Mouse (Mus musculus): ENCODE results near the gene Fn3krp. TPM values are rescaled to one million over a fixed set of nuclear protein-coding genes. Genes with fewer than 3 reads are reported as not detected.
A peak's percentile ranks its signal among the peaks of the same experiment; 100 is the strongest.

The Fn3krp gene
- total RNA-seq (2018; cell fraction: chromatin; rRNA removed), result 1 to 10 TPM in 19 of 26 experiments, under 1 TPM in 6, not detected in 1; 0.34 to 7.1 (median 3.4) TPM
- total RNA-seq (2018; cell fraction: cytosol; rRNA removed), result 10 to 100 TPM in 1 of 26 experiments, 1 to 10 TPM in 25; 5.2 to 10.4 (median 7.7) TPM
- total RNA-seq (2018; cell fraction: nucleus; rRNA removed), result 10 to 100 TPM in 1 of 26 experiments, 1 to 10 TPM in 25; 1.2 to 10.4 (median 4.2) TPM
- polyA plus RNA-seq (2018), result 6.0 to 8.4 TPM (median 7.5 TPM) in 3 replicates

- no peaks in the 10 kb centered on the region for H3K36me3 ChIP-seq (ENCODE audit: inconsistent target)
- H3K4me3 ChIP-seq (ENCODE audit: inconsistent target), result peak within 1 kb of the TSS; percentile 91
- H3K79me2 ChIP-seq (ENCODE audit: inconsistent target), result no peaks in the 10 kb centered on the region
- H3K27ac ChIP-seq, result 0 out of 2 replicates have a peak within 1 kb of the TSS, but pooled peaks have one; percentile 12
- 5% methylated on average over 28 of the region's 28 CpGs for WGBS (ENCODE audit: missing documents)
Observed at GRCm38 (mm10) chr11:121420830-121421552, at the start of gene Fn3krp. Gene Fn3krp (plus strand): TSS chr11:121421401.

DNA sequence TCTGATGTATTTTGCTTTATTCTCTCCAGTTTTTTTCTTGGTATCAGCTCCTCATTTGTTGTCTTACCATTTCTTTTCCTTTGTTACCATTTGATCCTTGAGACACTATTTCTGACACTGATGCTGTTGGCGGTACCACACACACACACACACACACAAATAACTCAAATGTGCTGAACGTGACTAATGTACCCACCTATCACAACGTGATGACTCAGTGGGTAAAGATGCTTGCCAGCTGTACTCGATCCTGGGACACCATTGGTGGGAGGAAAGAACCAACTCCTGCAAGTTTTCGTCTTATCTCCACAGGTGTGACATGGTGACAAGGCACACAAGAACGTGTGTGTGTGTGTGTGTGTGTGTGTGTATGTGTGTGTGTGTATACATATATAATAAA is 47.9 kb upstream of the Fn3krp start:
- H3K36me3 ChIP-seq (ENCODE audit: inconsistent target), result no peaks in the 10 kb centered on the region
- H3K4me3 ChIP-seq (ENCODE audit: inconsistent target), result no peak overlapping the region
- H3K27ac ChIP-seq, result no peak overlapping the region
- WGBS (ENCODE audit: missing documents), result 78% methylated on average over 6 of the region's 6 CpGs
- H3K79me2 ChIP-seq (ENCODE audit: inconsistent target), result no peaks in the 10 kb centered on the region

DNA sequence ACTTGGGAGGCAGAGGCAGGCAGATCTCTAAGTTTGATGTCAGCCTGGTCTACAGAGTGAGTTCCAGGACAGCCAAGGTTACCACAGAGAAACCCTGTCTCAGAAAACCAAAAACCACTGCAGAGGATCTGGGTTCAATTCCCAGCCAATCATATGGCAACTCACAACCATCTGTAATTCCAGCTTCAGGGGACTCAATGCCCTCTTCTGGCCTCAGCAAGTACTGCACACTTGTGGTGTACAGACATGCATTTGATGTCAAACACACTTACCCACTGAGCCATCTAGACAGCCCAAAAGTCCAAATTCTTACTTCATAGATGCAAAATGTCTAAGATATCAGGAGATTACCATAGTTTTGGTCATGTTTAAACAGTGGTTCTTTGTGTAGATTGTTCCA is 42.6 kb upstream of the Fn3krp start:
- Histone ChIP-seq H3K36me3 (ENCODE audit: inconsistent target) (no peaks in the 10 kb centered on the region), H3K27ac (no peak overlapping the region), H3K79me2 (ENCODE audit: inconsistent target) (no peaks in the 10 kb centered on the region), H3K4me3 (ENCODE audit: inconsistent target) (no peak overlapping the region)

DNA sequence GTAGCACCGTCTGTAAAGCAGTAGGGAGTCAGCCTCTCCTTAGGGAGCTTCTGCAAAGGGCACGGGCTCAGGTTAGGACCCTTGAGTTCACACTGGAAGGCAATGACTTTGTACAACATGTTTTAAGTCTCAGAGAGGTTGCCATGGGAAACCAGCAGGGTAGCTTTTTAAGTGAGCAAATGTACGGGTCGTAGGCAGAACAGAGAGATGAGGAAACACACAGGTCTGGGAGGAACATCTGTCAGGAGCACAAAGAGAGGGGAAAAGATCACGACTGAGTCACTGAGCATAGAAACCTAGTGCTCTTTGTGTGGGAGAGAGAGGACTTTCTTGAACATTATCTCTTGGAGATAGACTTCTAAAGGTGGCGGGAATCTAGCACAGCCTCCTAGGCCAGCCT is 40.9 kb upstream of the Fn3krp start:
- Histone ChIP-seq H3K27ac (no peak overlapping the region), H3K36me3 (ENCODE audit: inconsistent target) (no peaks in the 10 kb centered on the region), H3K4me3 (ENCODE audit: inconsistent target) (no peak overlapping the region), H3K79me2 (ENCODE audit: inconsistent target) (no peaks in the 10 kb centered on the region)
- WGBS (ENCODE audit: missing documents), result 81% methylated on average over 6 of the region's 6 CpGs

DNA sequence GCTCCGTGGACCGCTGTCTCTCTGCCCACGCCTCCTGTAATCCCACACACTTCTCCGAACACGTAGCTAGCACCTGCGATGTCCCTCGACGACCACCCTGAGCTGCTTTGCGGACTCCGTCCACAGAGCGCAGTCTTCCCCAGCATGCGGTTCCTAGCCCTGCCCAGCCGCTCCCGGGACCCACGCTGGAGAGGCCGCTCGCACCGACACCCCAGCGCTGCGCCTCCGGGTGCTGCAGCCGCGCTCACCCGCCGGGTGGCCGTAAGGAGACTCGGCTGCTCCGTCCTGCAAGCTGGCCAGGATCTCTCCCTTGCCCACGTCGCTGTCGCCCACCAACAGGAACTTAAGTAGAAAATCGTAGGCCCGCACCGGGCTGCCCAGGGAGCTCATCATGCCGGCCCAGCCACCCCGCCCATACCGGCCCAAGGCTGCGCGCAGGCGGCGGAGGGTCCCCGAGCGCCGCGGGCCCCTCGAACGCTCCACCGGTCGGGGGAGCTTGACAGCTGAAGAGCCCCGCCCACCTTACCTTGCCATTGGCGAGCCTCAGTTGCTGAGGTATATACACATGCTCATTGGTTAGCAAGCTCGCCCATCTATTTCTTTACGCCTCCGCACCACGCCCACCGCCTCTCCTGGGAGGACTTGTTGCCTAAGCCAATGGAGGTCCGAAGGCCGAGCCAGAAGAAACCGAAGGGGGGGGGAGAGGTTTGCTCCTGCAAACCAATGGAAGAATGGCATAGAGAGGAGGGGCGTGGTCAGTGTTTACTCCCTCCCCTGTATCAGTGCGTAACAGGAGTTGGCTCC is 33.2 kb upstream of the Fn3krp start, which contains the start of gene Rab40b:
TSS of gene Rab40b (minus strand) at position 502 of the 804 bp plus-strand sequence.
- H3K4me3 ChIP-seq (ENCODE audit: inconsistent target), result no peak within 1 kb of the TSS
- no peaks in the 10 kb centered on the region for H3K79me2 ChIP-seq (ENCODE audit: inconsistent target)
- no peaks in the 10 kb centered on the region for H3K36me3 ChIP-seq (ENCODE audit: inconsistent target)
- H3K27ac ChIP-seq, result no peak within 1 kb of the TSS
- WGBS (ENCODE audit: missing documents), result 2% methylated on average over 55 of the region's 61 CpGs

DNA sequence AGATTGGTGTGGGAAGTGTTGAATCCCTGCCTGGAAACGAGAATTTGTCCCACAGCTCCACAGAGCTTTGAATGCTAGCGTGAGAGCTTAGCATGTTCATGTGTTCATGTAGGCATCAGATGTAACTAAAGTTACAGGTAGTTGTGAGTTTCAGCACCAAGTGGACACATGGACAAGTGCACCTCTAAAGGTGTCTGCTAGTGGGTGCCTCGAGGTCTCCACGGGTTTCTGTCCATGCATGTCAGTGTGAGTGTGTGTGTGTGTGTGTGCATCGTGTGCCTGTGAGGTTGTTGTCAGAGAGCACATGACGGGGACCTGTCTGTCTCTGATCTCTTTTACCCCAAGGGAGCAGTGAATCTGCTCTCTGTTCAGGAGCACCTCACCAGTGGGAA is 32.7 kb upstream of the Fn3krp start:
- no peaks in the 10 kb centered on the region for H3K79me2 ChIP-seq (ENCODE audit: inconsistent target)
- WGBS (ENCODE audit: missing documents), result 19% methylated on average over 6 of the region's 6 CpGs
- H3K27ac ChIP-seq, result no peak overlapping the region
- H3K4me3 ChIP-seq (ENCODE audit: inconsistent target), result no peak overlapping the region
- H3K36me3 ChIP-seq (ENCODE audit: inconsistent target), result no peaks in the 10 kb centered on the region

GRCm38 (mm10) chr11:121390793-121391192 is 30.4 kb upstream of the Fn3krp start:
- H3K4me3 ChIP-seq (ENCODE audit: inconsistent target), result no peak overlapping the region
- no peaks in the 10 kb centered on the region for H3K36me3 ChIP-seq (ENCODE audit: inconsistent target)
- no peaks in the 10 kb centered on the region for H3K79me2 ChIP-seq (ENCODE audit: inconsistent target)
- 60% methylated on average over 3 of the region's 3 CpGs for WGBS (ENCODE audit: missing documents)
- H3K27ac ChIP-seq, result no peak overlapping the region

DNA sequence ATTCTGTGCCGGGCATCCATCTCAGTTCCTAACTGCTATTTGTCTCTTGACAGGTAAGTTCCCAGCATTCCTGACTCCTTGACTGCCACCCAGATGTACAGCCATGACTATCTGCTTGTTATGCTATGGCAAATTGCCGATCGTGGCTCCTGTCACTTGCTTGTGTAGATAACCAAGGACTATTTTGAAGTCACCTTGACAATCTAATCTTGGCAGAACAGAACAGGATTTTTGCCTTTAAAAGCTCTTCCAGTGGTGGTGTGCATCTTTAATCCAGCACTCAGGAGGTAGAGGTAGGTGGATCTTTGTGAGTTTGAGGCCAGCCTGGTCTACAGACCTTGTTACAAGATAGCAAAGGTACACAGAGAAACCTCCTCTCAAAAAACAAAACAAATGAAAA is 28.8 kb upstream of the Fn3krp start:
- 89% methylated on average over 3 of the region's 3 CpGs for WGBS (ENCODE audit: missing documents)
- Histone ChIP-seq H3K4me3 (ENCODE audit: inconsistent target) (no peak overlapping the region), H3K27ac (no peak overlapping the region), H3K79me2 (ENCODE audit: inconsistent target) (no peaks in the 10 kb centered on the region), H3K36me3 (ENCODE audit: inconsistent target) (no peaks in the 10 kb centered on the region)

- WGBS (ENCODE audit: missing documents), result 79% methylated on average over 3 of the region's 3 CpGs
- H3K36me3 ChIP-seq (ENCODE audit: inconsistent target), result no peaks in the 10 kb centered on the region
- H3K27ac ChIP-seq, result no peak overlapping the region
- H3K79me2 ChIP-seq (ENCODE audit: inconsistent target), result no peaks in the 10 kb centered on the region
- no peak overlapping the region for H3K4me3 ChIP-seq (ENCODE audit: inconsistent target)
Observed at GRCm38 (mm10) chr11:121407366-121408155, 13.6 kb upstream of the Fn3krp start.

GRCm38 (mm10) chr11:121414762-121415161 is 6.4 kb upstream of the Fn3krp start:
- no peaks in the 10 kb centered on the region for H3K79me2 ChIP-seq (ENCODE audit: inconsistent target)
- H3K36me3 ChIP-seq (ENCODE audit: inconsistent target), result no peaks in the 10 kb centered on the region
- 90% methylated on average over 5 of the region's 5 CpGs for WGBS (ENCODE audit: missing documents)
- no peak overlapping the region for H3K4me3 ChIP-seq (ENCODE audit: inconsistent target)
- no peak overlapping the region for H3K27ac ChIP-seq

GRCm38 (mm10) chr11:121415351-121415750 is 5.8 kb upstream of the Fn3krp start:
- no peaks in the 10 kb centered on the region for H3K79me2 ChIP-seq (ENCODE audit: inconsistent target)
- H3K27ac ChIP-seq, result no peak overlapping the region
- H3K4me3 ChIP-seq (ENCODE audit: inconsistent target), result no peak overlapping the region
- 63% methylated on average over 5 of the region's 5 CpGs for WGBS (ENCODE audit: missing documents)
- H3K36me3 ChIP-seq (ENCODE audit: inconsistent target), result no peaks in the 10 kb centered on the region

DNA sequence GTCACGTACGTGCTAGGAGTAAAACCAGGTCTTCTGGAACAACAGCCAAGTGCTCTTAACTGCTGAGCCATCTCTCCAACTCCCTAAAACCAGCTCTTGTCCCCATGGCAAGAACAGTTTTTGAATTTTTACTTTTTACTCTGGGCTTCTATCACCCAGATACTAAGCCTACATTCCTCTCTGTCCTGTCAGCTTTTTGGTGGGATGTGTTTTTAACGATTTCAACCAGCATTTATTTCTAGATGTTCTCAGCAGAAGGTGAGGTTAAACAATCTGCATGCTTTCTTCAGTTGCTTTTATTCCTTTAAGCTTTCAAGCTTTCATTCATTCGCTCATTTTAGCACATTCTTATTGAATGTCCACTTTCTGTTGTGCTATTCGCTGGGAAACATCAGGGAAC is 3.2 kb upstream of the Fn3krp start:
- Histone ChIP-seq H3K36me3 (ENCODE audit: inconsistent target) (no peaks in the 10 kb centered on the region), H3K4me3 (ENCODE audit: inconsistent target) (no peak overlapping the region), H3K79me2 (ENCODE audit: inconsistent target) (no peaks in the 10 kb centered on the region), H3K27ac (no peak overlapping the region)
- WGBS (ENCODE audit: missing documents), result 93% methylated on average over 5 of the region's 5 CpGs

DNA sequence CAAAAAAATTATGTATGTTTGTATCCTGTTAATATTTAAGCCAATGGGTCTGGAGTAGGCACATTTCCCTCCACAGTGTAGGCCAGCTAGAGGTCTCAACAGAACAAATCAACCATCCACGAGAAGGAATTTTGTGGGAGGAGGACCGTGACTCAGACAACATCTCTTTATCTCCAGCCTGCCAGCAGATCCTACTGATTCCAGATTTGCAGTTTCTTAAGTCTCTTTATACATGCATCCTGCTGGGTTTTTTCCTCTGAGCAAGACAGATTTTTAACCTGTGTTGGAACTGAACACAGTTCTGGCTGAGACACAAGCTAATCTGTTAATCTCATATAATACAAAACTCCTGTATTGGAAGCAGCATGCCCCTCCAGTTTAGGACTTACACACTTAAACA is 2.3 kb upstream of the Fn3krp start:
- Histone ChIP-seq H3K36me3 (ENCODE audit: inconsistent target) (no peaks in the 10 kb centered on the region), H3K4me3 (ENCODE audit: inconsistent target) (no peak overlapping the region), H3K79me2 (ENCODE audit: inconsistent target) (no peaks in the 10 kb centered on the region), H3K27ac (no peak overlapping the region)
- WGBS (ENCODE audit: missing documents), result 89% methylated on average over 2 of the region's 2 CpGs

- H3K4me3 ChIP-seq (ENCODE audit: inconsistent target), result no peak overlapping the region; the same call in 1 of the 2 replicates
- H3K79me2 ChIP-seq (ENCODE audit: inconsistent target), result no peaks in the 10 kb centered on the region
- no peaks in the 10 kb centered on the region for H3K36me3 ChIP-seq (ENCODE audit: inconsistent target)
- no peak overlapping the region for H3K27ac ChIP-seq
- WGBS (ENCODE audit: missing documents), result 72% methylated on average over 5 of the region's 5 CpGs
Observed at GRCm38 (mm10) chr11:121420379-121420778, 822 bp upstream of the Fn3krp start.

Data from macrophage (primary cell).